Mouse (Mus musculus): Measurements from ENCODE around the gene Tmem123. TPM values are rescaled to one million over a fixed set of nuclear protein-coding genes. Genes with fewer than 3 reads are reported as not detected.

The Tmem123 gene
- polyA plus RNA-seq, 1 experiment from 2014 or later = 27.6 TPM

- H3K9ac ChIP-seq (replicated peaks) = no peak overlapping the region
- H3K27me3 ChIP-seq = no peaks in the 10 kb centered on the region
- H3K4me1 ChIP-seq = peaks cover 4% of the 10 kb centered on the region; the same call in 1 of the 2 replicates
- H3K36me3 ChIP-seq = peaks cover 25% of the 10 kb centered on the region
- H3K4me2 ChIP-seq (replicated peaks) = no peak overlapping the region
- WGBS = 93% methylated on average over 11 of the region's 11 CpGs
- H3K4me3 ChIP-seq = no peak overlapping the region
- ATAC-seq (replicated peaks) = no peak
- no peaks in the 10 kb centered on the region for H3K9me3 ChIP-seq
- no peak overlapping the region for H3K27ac ChIP-seq (replicated peaks)
These were observed 26.8 kb downstream of the Tmem123 start for GRCm38 (mm10) chr9:7790580-7791084.

- no peak for ATAC-seq (replicated peaks)
- Histone ChIP-seq H3K27ac (replicated peaks) (no peak overlapping the region), H3K4me2 (replicated peaks) (no peak overlapping the region), H3K4me1 (peaks cover 8% of the 10 kb centered on the region; the same call in 1 of the 2 replicates), H3K9me3 (no peaks in the 10 kb centered on the region), H3K9ac (replicated peaks) (no peak overlapping the region), H3K27me3 (no peaks in the 10 kb centered on the region), H3K36me3 (peaks cover 25% of the 10 kb centered on the region), H3K4me3 (no peak overlapping the region)
- WGBS = 89% methylated on average over 2 of the region's 2 CpGs
These were observed 29.7 kb downstream of the Tmem123 start for GRCm38 (mm10) chr9:7793561-7793960.

DNA sequence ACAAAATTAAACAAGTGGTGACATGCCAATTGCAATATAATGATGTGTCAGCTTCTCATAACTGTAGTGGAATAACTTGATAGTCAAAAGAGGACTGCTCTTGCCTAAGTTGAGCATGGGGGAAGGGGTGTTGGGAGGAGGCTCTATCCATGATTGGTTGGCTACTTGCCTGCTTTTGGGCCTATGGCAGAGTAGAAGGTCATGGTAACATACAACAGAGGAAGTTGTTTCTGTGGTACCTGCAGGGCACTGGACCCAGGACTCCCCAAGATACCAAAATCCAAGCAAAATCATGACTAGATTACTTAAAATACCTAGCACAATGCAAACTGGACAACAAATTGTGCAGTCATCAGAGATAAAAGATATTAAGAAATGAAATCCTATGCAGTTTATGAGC is 31.7 kb downstream of the Tmem123 start:
- H3K36me3 ChIP-seq = peaks cover 20% of the 10 kb centered on the region
- H3K27ac ChIP-seq (replicated peaks) = peak overlapping the region; percentile 73
- H3K9ac ChIP-seq (replicated peaks) = no peak overlapping the region
- ATAC-seq (replicated peaks) = peak; percentile 38
- no peak overlapping the region for H3K4me2 ChIP-seq (replicated peaks)
- peaks cover 8% of the 10 kb centered on the region; the same call in 1 of the 2 replicates for H3K4me1 ChIP-seq
- H3K9me3 ChIP-seq = no peaks in the 10 kb centered on the region
- H3K27me3 ChIP-seq = no peaks in the 10 kb centered on the region
- no peak overlapping the region for H3K4me3 ChIP-seq

DNA sequence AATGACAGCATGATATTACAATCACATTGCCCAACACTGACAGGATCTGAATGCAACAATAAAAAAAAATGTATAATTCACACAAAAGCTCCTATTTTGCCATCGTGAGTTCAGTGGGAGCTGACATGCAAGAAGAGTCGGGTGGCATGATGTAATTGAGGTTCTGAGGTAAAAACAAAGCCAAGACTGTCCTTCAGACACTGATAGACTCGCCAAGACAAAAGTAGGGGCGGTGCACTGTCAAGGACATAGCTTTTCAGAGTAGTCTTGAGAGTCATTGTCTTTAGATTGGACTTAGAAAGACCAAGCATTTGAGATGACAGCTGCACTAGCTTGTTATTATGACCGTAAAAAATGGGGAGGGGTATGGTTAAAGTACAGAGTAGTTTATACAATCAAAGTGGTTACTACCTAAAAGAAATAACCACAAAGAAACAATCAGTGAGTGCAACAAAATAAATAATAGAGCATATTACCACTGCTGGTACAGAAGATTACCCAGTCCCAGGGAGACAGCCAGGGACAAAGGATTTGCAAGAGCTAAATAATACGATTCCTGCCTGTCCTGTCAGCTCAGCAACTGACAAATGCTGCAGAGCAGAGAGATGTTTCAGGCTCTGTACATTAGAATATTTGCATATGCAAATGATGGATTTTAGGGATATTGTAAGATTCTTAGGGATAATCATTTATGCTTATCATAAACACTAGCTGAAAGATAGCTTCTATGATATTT is 32.5 kb downstream of the Tmem123 start:
- Histone ChIP-seq H3K27me3 (no peaks in the 10 kb centered on the region), H3K4me3 (no peak overlapping the region), H3K4me2 (replicated peaks) (no peak overlapping the region), H3K4me1 (peaks cover 8% of the 10 kb centered on the region; the same call in 1 of the 2 replicates), H3K9ac (replicated peaks) (no peak overlapping the region), H3K36me3 (peaks cover 12% of the 10 kb centered on the region), H3K27ac (replicated peaks) (peak overlapping the region; percentile 73), H3K9me3 (no peaks in the 10 kb centered on the region)
- peak; percentile 87 for ATAC-seq (replicated peaks)
- WGBS = 45% methylated on average over 6 of the region's 6 CpGs

GRCm38 (mm10) chr9:7797542-7797941 is 33.7 kb downstream of the Tmem123 start:
- H3K4me2 ChIP-seq (replicated peaks) = no peak overlapping the region
- peaks cover 4% of the 10 kb centered on the region; the same call in 1 of the 2 replicates for H3K36me3 ChIP-seq
- no peak overlapping the region for H3K9ac ChIP-seq (replicated peaks)
- no peak overlapping the region for H3K27ac ChIP-seq (replicated peaks)
- H3K4me1 ChIP-seq = peaks cover 8% of the 10 kb centered on the region; the same call in 1 of the 2 replicates
- H3K27me3 ChIP-seq = no peaks in the 10 kb centered on the region
- no peak overlapping the region for H3K4me3 ChIP-seq
- no peaks in the 10 kb centered on the region for H3K9me3 ChIP-seq
- no peak for ATAC-seq (replicated peaks)
- WGBS = 99% methylated on average over 2 of the region's 2 CpGs

DNA sequence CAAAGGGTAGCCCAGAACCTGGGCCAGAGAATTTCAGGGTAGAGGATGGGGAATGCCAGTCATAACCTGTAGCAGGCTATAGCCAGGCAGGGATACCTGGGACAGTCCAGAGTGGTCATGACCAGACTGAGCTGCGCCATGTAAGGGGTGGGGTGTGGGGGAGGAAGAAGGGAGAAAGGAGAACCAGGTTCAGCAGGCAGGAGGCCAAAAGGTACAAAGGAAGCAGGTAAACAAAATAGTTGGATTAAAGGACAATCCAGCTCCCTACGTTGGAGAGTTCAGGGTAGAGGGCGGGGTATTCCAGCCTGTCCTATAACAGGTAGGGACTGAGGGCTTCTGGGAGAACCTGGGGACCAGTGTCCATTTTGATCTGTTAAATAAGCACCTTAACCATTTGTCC is 34.7 kb downstream of the Tmem123 start:
- no peak overlapping the region for H3K4me3 ChIP-seq
- no peak overlapping the region for H3K4me2 ChIP-seq (replicated peaks)
- no peak for ATAC-seq (replicated peaks)
- H3K27me3 ChIP-seq = no peaks in the 10 kb centered on the region
- WGBS = 90% methylated on average over 3 of the region's 3 CpGs
- H3K36me3 ChIP-seq = no peaks in the 10 kb centered on the region
- peaks cover 8% of the 10 kb centered on the region; the same call in 1 of the 2 replicates for H3K4me1 ChIP-seq
- H3K9ac ChIP-seq (replicated peaks) = no peak overlapping the region
- no peaks in the 10 kb centered on the region for H3K9me3 ChIP-seq
- no peak overlapping the region for H3K27ac ChIP-seq (replicated peaks)

GRCm38 (mm10) chr9:7805101-7805506 is 41.3 kb downstream of the Tmem123 start:
- Histone ChIP-seq H3K9ac (replicated peaks) (no peak overlapping the region), H3K36me3 (no peaks in the 10 kb centered on the region), H3K4me2 (replicated peaks) (no peak overlapping the region), H3K27me3 (no peaks in the 10 kb centered on the region), H3K4me3 (no peak overlapping the region), H3K9me3 (no peaks in the 10 kb centered on the region), H3K27ac (replicated peaks) (no peak overlapping the region), H3K4me1 (no peaks in the 10 kb centered on the region)
- ATAC-seq (replicated peaks) = no peak
- 67% methylated on average over 5 of the region's 5 CpGs for WGBS

DNA sequence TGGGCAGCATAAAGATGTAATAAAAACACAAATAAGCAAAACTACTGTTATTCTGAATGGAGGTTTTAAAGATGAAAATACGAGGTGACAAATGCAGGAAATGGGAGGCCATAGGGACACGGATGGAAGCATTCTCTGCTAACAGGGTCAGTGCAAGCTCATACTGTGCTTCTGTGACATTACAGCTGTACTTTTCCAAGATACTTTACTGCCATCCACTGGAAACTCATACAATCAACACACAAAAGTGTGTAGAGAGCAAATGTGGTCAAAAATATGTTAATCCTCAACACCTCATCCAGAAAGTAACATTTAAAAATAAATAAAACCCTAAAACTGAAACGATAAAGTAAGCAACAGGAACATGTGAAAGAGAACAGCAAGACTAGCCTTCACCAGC is 58.9 kb downstream of the Tmem123 start:
- no peak overlapping the region for H3K4me3 ChIP-seq
- H3K9ac ChIP-seq (replicated peaks) = no peak overlapping the region
- H3K27ac ChIP-seq (replicated peaks) = no peak overlapping the region
- H3K4me1 ChIP-seq = peaks cover 6% of the 10 kb centered on the region; the same call in 1 of the 2 replicates
- H3K36me3 ChIP-seq = peaks cover 47% of the 10 kb centered on the region
- no peaks in the 10 kb centered on the region for H3K27me3 ChIP-seq
- 91% methylated on average over 3 of the region's 3 CpGs for WGBS
- H3K9me3 ChIP-seq = no peaks in the 10 kb centered on the region
- H3K4me2 ChIP-seq (replicated peaks) = no peak overlapping the region
- no peak for ATAC-seq (replicated peaks)

DNA sequence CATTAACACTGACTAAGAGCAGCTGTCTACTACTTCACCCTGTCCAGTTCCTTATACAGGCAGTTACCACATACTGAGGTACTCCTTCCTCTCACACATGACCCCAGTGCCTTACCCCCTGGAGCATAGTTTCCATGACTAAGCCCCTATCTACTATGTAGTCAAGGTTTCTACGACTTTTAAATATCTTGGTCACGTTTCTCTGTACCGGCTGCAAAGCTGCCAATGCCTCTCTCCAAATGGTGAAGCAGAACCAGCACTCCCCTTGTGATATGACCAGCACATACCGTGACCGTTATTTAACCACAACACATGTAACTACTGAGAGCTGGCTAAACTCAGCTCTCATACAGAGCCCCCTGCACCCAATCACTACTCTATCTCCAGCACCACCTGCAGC is 61.1 kb downstream of the Tmem123 start:
- ATAC-seq (replicated peaks) = no peak
- 91% methylated on average over 5 of the region's 5 CpGs for WGBS
- Histone ChIP-seq H3K4me3 (no peak overlapping the region), H3K9me3 (no peaks in the 10 kb centered on the region), H3K27me3 (no peaks in the 10 kb centered on the region), H3K36me3 (peaks cover 28% of the 10 kb centered on the region), H3K4me2 (replicated peaks) (no peak overlapping the region), H3K9ac (replicated peaks) (no peak overlapping the region), H3K27ac (replicated peaks) (no peak overlapping the region), H3K4me1 (peaks cover 12% of the 10 kb centered on the region)

GRCm38 (mm10) chr9:7828706-7829105 is 64.9 kb downstream of the Tmem123 start:
- ATAC-seq (replicated peaks) = no peak
- Histone ChIP-seq H3K4me3 (no peak overlapping the region), H3K27me3 (no peaks in the 10 kb centered on the region), H3K27ac (replicated peaks) (no peak overlapping the region), H3K9ac (replicated peaks) (no peak overlapping the region), H3K9me3 (no peaks in the 10 kb centered on the region), H3K4me2 (replicated peaks) (no peak overlapping the region), H3K36me3 (peaks cover 17% of the 10 kb centered on the region), H3K4me1 (peaks cover 42% of the 10 kb centered on the region)
- 94% methylated on average over 4 of the region's 4 CpGs for WGBS

DNA sequence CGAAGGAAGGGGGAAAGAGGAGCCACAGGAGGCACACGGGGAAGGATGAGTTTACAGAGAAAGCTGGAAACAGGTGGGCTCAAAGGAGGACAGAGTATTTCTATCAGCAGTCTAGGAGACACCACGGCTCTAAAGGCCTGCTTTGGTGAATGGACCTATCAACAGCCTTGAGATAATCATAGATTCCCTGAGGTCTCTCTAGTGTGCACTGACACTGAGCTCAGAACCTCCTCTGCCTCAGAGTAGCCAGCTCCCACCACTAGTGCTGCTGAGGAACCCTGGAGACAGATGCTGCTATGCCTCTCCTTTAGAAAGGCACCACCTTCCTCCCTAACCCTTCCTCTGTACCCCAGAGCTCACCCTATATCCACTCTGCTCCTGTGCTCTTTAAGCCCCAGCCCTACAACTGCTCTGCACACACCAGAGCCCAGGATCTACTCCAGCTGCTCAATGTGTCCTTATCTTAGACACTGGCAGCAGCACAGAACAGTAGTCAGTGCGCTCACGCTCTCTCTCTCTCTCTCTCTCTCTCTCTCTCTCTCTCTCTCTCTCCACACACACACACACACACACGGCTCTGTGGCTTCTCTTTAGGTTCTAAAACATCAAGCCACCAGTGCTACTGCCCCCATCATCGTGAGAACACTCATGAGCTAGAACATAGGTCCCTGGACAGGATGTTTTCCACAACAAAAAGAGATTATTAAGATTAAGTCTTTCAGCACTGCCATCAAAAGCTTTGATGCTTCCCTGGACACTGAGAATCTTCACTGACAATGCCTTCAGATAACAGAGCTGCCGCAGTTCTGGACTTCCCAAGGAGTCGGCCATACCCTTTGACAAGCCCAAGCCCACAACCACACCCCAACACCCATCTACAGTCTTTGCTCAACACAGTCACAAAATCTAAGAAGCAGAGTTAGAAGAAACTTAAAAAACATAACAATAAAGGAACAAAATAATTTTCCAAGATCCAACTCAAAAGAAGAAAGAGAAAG is 66.0 kb downstream of the Tmem123 start:
- ATAC-seq (replicated peaks) = no peak
- Histone ChIP-seq H3K4me2 (replicated peaks) (peak overlapping the region; percentile 31; the same call in 1 of the 2 replicates), H3K27ac (replicated peaks) (no peak overlapping the region), H3K4me3 (no peak overlapping the region), H3K9ac (replicated peaks) (no peak overlapping the region), H3K9me3 (no peaks in the 10 kb centered on the region), H3K4me1 (peaks cover 50% of the 10 kb centered on the region), H3K36me3 (peaks cover 12% of the 10 kb centered on the region; the same call in 1 of the 2 replicates), H3K27me3 (no peaks in the 10 kb centered on the region)
- 87% methylated on average over 9 of the region's 9 CpGs for WGBS

GRCm38 (mm10) chr9:7833421-7833820 is 69.6 kb downstream of the Tmem123 start:
- WGBS = 91% methylated on average over 6 of the region's 6 CpGs
- no peak for ATAC-seq (replicated peaks)
- Histone ChIP-seq H3K4me3 (no peak overlapping the region), H3K27ac (replicated peaks) (no peak overlapping the region), H3K4me1 (peaks cover 55% of the 10 kb centered on the region), H3K9ac (replicated peaks) (no peak overlapping the region), H3K4me2 (replicated peaks) (peak overlapping the region; percentile 27), H3K27me3 (no peaks in the 10 kb centered on the region), H3K9me3 (no peaks in the 10 kb centered on the region), H3K36me3 (peaks cover 4% of the 10 kb centered on the region; the same call in 1 of the 2 replicates)
